Mouse (Mus musculus): ENCODE measurements around the gene Slc24a4. TPM values are rescaled to one million over a fixed set of nuclear protein-coding genes. Genes with fewer than 3 reads are reported as not detected.

Slc24a4 gene
- total and polyA plus RNA-seq, 3 experiments: 0.23 to 0.69 (median 0.34) TPM

DNA sequence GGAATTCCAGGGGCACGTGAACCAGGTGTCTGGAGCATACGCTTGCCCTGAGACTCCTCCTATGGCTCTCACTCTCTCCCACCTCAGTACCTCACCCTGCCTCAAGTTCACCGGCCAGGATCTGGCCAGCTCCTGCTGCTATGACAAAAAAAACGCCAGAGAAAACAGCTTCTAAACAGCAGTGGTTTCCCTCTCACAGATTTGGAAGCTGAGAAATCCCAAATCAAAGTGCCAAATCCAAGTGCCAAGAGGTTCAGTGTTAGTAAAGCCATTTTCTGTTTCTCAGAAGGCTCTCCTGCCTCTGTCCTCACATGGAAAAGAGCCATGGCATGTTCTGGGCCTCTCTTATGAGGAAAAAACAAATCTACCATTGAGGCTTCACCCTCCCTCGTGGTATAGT is 166.1 kb downstream of the Slc24a4 start:
- dilution Hi-C loops (cut with MboI; ENCODE audit: extremely low pct_ligation_motif_present, extremely low pct_unique_long_range_greater_than_20kb, low sequenced_read_pairs): no loop called here
- H3K79me2 ChIP-seq (replicated peaks; ENCODE audit: control insufficient read depth, extremely low read depth, insufficient read depth, poor library complexity, severe bottlenecking): no peaks in the 10 kb centered on the region
- DNase-seq (ENCODE audit: extremely low read depth): no peak
- no peak overlapping the region for H3K4me2 ChIP-seq (ENCODE audit: insufficient read depth, low read depth, poor library complexity, severe bottlenecking)
- H3K27ac ChIP-seq (ENCODE audit: insufficient read depth, low read depth): no peak overlapping the region
- no peaks in the 10 kb centered on the region for H3K9me3 ChIP-seq (replicated peaks; ENCODE audit: low read length)
- no peak overlapping the region for H3K4me3 ChIP-seq (replicated peaks in 1 of 3; ENCODE audit: low read depth in 2 of 3, low read length in 2 of 3, poor library complexity in 1 of 3)
- H3K36me3 ChIP-seq (replicated peaks in 1 of 2; ENCODE audit: control insufficient read depth in 1 of 2, insufficient read depth in 1 of 2, low read length in 1 of 2): peaks cover 4 to 27% of the 10 kb centered on the region in 2 experiments
- no peaks in the 10 kb centered on the region for H3K27me3 ChIP-seq (replicated peaks)
- H3K4me1 ChIP-seq (ENCODE audit: control insufficient read depth in 1 of 2, insufficient read depth in 2 of 2): peaks cover 29 to 57% of the 10 kb centered on the region in 2 experiments
- in situ Hi-C loops (cut with MboI; ENCODE audit: low pct_ligation_motif_present, low pct_unique_long_range_greater_than_20kb, low sequenced_read_pairs): no loop called here
- TF ChIP-seq MAZ (IDR thresholded peaks at IDR 0.05; ENCODE audit: low read depth, low read length): no peak
- TF ChIP-seq SMC3 (IDR thresholded peaks at IDR 0.05; ENCODE audit: low read depth, low read length): no peak
- TF ChIP-seq BHLHE40 (IDR thresholded peaks at IDR 0.05; ENCODE audit: low read depth, low read length): no peak
- TF ChIP-seq MAX (IDR thresholded peaks at IDR 0.05; ENCODE audit: low read length): no peak
- no peak for TF ChIP-seq E2F4 (IDR thresholded peaks at IDR 0.05; ENCODE audit: insufficient replicate concordance, low read depth, low read length)
- no peak for TF ChIP-seq ZMIZ1 (IDR thresholded peaks at IDR 0.05; ENCODE audit: low read depth, low read length)
- TF ChIP-seq HCFC1 (IDR thresholded peaks at IDR 0.05; ENCODE audit: low read depth, low read length): no peak
- TF ChIP-seq PAX5 (IDR thresholded peaks at IDR 0.05; ENCODE audit: low read length): no peak
- no peak for TF ChIP-seq GABPA (IDR thresholded peaks at IDR 0.05; ENCODE audit: insufficient replicate concordance, low read depth, low read length)
- no peak for TF ChIP-seq POLR2A (IDR thresholded peaks at IDR 0.05; ENCODE audit: low read depth, low read length)
- TF ChIP-seq ELF1 (IDR thresholded peaks at IDR 0.05; ENCODE audit: low read depth, low read length): no peak
- TF ChIP-seq JUND (conservative IDR thresholded peaks at IDR 0.05; ENCODE audit: low read depth, low read length): no peak
- no peak for TF ChIP-seq USF1 (IDR thresholded peaks at IDR 0.05; ENCODE audit: low read depth, low read length)
- no peak for TF ChIP-seq ETS1 (conservative IDR thresholded peaks at IDR 0.05; ENCODE audit: low read depth, low read length)
- TF ChIP-seq MYC (IDR thresholded peaks at IDR 0.05; ENCODE audit: low read depth, low read length): no peak
- TF ChIP-seq CTCF (conservative IDR thresholded peaks at IDR 0.05 in 1 of 2, IDR thresholded peaks at IDR 0.05 in 1 of 2; ENCODE audit: low read depth in 2 of 2, low read length in 2 of 2): no peak
- no peak for TF ChIP-seq UBTF (IDR thresholded peaks at IDR 0.05; ENCODE audit: low read depth, low read length)
- TF ChIP-seq RCOR1 (conservative IDR thresholded peaks at IDR 0.05; ENCODE audit: low read depth, low read length): no peak
- no peak overlapping the region for H3K9ac ChIP-seq (ENCODE audit: insufficient read depth, low read depth)

DNA sequence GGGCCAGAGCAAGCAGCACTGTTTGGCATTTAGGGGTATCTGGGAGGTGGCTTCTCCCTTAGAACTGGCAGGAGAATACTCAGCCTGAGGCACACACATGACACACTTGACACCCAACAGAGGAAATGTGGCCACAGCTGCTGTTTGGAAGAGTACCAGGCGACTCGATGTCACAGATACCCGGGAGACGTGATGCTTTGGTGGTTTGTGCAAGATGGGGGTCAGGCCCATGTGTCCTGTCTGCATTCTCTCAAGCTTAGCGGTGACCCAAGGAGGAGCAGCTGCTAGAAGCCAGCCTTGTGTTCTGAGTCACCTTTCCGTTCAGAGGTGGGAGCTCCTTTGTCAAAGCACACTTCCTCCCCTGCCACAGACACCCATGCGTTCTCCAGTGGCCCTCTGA is 166.7 kb downstream of the Slc24a4 start:
- in situ Hi-C loops (cut with MboI; ENCODE audit: low pct_ligation_motif_present, low pct_unique_long_range_greater_than_20kb, low sequenced_read_pairs): no loop called here
- Histone ChIP-seq H3K36me3 (replicated peaks in 1 of 2; ENCODE audit: control insufficient read depth in 1 of 2, insufficient read depth in 1 of 2, low read length in 1 of 2) (peaks cover 0 to 26% of the 10 kb centered on the region in 2 experiments), H3K27ac (ENCODE audit: insufficient read depth, low read depth) (no peak overlapping the region), H3K79me2 (replicated peaks; ENCODE audit: control insufficient read depth, extremely low read depth, insufficient read depth, poor library complexity, severe bottlenecking) (no peaks in the 10 kb centered on the region), H3K4me2 (ENCODE audit: insufficient read depth, low read depth, poor library complexity, severe bottlenecking) (no peak overlapping the region), H3K9me3 (replicated peaks; ENCODE audit: low read length) (no peaks in the 10 kb centered on the region), H3K9ac (ENCODE audit: insufficient read depth, low read depth) (no peak overlapping the region), H3K27me3 (replicated peaks) (no peaks in the 10 kb centered on the region), H3K4me1 (ENCODE audit: control insufficient read depth in 1 of 2, insufficient read depth in 2 of 2) (peaks cover 31 to 61% of the 10 kb centered on the region in 2 experiments), H3K4me3 (replicated peaks in 1 of 3; ENCODE audit: low read depth in 2 of 3, low read length in 2 of 3, poor library complexity in 1 of 3) (no peak overlapping the region)
- dilution Hi-C loops (cut with MboI; ENCODE audit: extremely low pct_ligation_motif_present, extremely low pct_unique_long_range_greater_than_20kb, low sequenced_read_pairs): no loop called here
- DNase-seq (ENCODE audit: extremely low read depth): peak; percentile 75
- TF ChIP-seq BHLHE40 (IDR thresholded peaks at IDR 0.05; ENCODE audit: low read depth, low read length): peak; percentile 50
- 0 out of 2 replicates have a peak, but pooled peaks have one; percentile 39 for TF ChIP-seq JUND (conservative IDR thresholded peaks at IDR 0.05; ENCODE audit: low read depth, low read length)
- peak; percentile 69 for TF ChIP-seq ETS1 (conservative IDR thresholded peaks at IDR 0.05; ENCODE audit: low read depth, low read length)
- TF ChIP-seq KAT2A (IDR thresholded peaks at IDR 0.05; ENCODE audit: insufficient replicate concordance, low read length): no peak
- no peak for TF ChIP-seq NRF1 (IDR thresholded peaks at IDR 0.05; ENCODE audit: low read depth, low read length)
- no peak for TF ChIP-seq CTCF (conservative IDR thresholded peaks at IDR 0.05 in 1 of 2, IDR thresholded peaks at IDR 0.05 in 1 of 2; ENCODE audit: low read depth in 2 of 2, low read length in 2 of 2)
- no peak for TF ChIP-seq POLR2AphosphoS2 (IDR thresholded peaks at IDR 0.05; ENCODE audit: low read depth, low read length)
- TF ChIP-seq GABPA (IDR thresholded peaks at IDR 0.05; ENCODE audit: insufficient replicate concordance, low read depth, low read length): no peak
- no peak; the same call in 1 of the 2 replicates for TF ChIP-seq RAD21 (IDR thresholded peaks at IDR 0.05; ENCODE audit: low read depth, low read length)
- no peak for TF ChIP-seq CHD2 (IDR thresholded peaks at IDR 0.05; ENCODE audit: low read length)
- TF ChIP-seq USF2 (conservative IDR thresholded peaks at IDR 0.05; ENCODE audit: low read depth, low read length): no peak
- TF ChIP-seq ELF1 (IDR thresholded peaks at IDR 0.05; ENCODE audit: low read depth, low read length): no peak
- peak; percentile 66 for TF ChIP-seq EP300 (IDR thresholded peaks at IDR 0.05; ENCODE audit: low read length)
- TF ChIP-seq MAZ (IDR thresholded peaks at IDR 0.05; ENCODE audit: low read depth, low read length): no peak
- no peak for TF ChIP-seq TBP (conservative IDR thresholded peaks at IDR 0.05; ENCODE audit: low read depth, low read length)
- TF ChIP-seq E2F4 (IDR thresholded peaks at IDR 0.05; ENCODE audit: insufficient replicate concordance, low read depth, low read length): no peak
- no peak for TF ChIP-seq ZKSCAN1 (IDR thresholded peaks at IDR 0.05; ENCODE audit: borderline replicate concordance, low read depth, low read length)
- no peak for TF ChIP-seq CHD1 (IDR thresholded peaks at IDR 0.05; ENCODE audit: low read depth, low read length)
- peak; percentile 55; the same call in 1 of the 2 replicates for TF ChIP-seq TCF12 (IDR thresholded peaks at IDR 0.05; ENCODE audit: low read depth, low read length)
- TF ChIP-seq ZC3H11A (IDR thresholded peaks at IDR 0.05; ENCODE audit: low read depth, low read length): no peak
- no peak for TF ChIP-seq SIN3A (IDR thresholded peaks at IDR 0.05; ENCODE audit: low read length)
- peak; percentile 79 for TF ChIP-seq IRF4 (IDR thresholded peaks at IDR 0.05; ENCODE audit: low read depth, low read length)
- no peak for TF ChIP-seq NELFE (IDR thresholded peaks at IDR 0.05; ENCODE audit: low read depth, low read length)
